Mouse (Mus musculus): ENCODE results near the gene Cul4a.

Gene Cul4a

DNA sequence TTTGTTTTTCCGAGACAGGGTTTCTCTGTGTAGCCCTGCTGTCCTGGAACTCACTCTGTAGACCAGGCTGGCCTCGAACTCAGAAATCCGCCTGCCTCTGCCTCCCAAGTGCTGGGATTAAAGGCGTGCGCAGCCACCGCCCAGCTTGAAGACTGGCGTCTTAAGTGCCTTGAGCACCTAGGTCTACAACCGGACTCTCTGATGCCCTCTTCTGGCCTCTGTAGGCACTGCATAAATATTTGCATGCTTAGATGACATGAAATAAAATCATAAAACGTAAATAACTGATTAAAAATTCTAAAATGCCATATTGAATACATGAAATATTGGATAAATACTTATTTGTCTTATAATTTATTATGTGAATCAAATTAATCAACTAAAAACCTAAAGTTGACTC lies 26.8 kb downstream of the Cul4a start:
- in situ Hi-C loops (cut with MboI, MseI): loop anchor here in 1 of 2 experiments (5.0 kb wide), 1 partner anchor 155 kb away; no protein-coding TSS in a partner anchor

DNA sequence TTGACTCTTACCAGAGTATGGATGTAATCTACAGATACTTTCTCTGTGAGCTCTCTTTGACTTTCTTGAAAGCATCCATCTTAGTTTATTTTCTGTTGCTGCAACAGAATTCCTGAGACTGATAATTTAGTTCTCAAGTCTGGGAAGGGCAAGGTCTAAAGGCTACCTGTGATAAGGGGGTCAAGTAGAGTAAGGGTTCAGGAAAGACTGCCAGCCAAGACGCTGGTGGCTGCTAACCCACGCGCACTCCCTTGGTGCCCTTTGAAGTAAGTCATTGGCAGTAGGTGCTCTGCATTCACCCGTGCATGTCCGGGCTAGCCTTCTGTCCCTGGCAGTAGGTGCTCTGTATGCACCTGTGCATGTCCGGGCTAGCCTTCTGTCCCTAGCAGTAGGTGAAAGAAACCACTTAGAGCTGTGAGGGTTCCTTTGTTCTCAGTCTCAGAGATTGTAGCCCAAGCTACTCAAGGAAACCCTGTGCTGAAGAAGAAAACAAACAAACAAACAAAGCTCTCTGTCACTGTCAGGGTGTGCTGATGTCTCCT lies 34.3 kb downstream of the Cul4a start:
- in situ Hi-C loops (cut with MboI, MseI): no loop called here

DNA sequence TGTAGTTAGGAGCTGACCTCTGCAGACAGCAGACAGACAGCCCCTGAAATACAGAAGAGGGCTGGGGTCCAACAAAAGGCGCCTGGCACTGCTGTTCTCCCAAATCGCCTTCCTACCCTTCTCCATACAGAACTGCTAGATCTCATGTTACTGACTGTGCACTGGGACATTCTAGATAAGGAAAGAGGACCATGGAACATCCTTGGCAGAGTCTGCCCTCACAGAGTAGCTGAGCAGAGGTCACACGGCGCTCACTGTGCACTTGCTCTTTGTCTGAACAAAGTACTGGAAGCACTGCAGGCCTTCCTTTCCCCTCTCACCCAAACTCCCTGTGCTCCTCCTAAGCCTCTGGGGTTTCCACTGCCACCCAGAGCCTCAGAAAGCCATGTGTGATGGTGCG lies 36.3 kb downstream of the Cul4a start:
- in situ Hi-C loops (cut with MboI, MseI): no loop called here

DNA sequence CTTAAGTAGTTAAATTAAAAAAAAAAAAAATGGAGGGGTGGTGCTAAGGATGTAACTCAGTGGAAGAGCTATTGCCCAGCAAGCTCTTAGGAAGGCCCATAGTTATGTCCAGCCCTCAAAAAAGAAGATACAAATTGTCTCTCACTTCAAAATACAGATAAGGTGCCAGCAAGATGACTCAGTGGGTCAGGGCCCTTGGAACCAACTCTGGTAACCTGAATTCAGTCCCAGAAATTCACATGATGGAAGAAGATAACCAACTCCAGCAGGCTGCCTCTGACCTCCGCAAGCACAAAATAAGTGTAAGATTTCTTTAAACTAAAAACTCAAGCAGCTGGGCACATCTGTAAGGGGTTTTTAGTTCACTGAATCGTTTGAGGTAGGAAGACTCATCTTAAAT lies 43.1 kb downstream of the Cul4a start:
- in situ Hi-C loops (cut with MboI, MseI): no loop called here

DNA sequence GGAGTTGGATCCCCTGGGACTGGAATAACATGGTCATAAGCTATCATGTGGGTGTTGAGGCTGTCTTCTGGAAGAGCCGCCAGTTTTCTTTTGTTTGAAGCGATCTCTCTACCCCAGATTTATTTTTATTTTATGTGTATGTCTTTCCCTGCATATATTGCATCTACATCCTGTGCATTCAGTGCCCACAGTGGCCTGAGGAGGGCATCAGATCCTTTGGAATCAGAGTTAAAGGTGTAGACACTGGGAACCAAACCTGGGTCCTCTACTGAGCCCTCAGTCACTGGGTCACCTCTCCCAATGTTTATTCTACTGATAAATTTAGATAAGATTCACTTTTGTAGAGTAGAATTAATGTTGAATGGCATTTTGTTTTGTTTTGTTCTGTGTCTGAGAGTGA lies 43.9 kb downstream of the Cul4a start:
- in situ Hi-C loops (cut with MboI, MseI): no loop called here

DNA sequence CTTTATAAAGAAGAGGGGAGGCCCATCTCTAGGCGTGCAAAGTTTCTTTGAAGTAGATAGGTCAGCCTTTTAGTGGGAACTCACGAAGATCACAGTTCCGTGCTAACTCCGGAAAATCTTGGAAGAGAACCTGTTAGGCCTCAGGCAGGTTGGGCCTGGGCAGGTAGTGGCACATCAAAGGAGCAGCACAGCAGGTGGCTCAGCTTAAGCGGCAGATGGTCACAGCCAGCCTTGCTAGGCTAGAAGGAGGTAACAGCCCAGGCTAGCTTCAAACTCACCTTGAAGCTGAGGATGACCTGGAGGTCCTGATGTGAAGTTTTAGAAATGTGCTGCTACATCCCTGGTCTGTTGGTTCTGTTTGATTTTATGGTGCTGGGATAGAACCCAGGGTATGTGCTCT lies 44.4 kb downstream of the Cul4a start:
- in situ Hi-C loops (cut with MboI, MseI): loop anchor here in 1 of 2 experiments (5.0 kb wide), 1 partner anchor 67 kb away; no protein-coding TSS in a partner anchor

DNA sequence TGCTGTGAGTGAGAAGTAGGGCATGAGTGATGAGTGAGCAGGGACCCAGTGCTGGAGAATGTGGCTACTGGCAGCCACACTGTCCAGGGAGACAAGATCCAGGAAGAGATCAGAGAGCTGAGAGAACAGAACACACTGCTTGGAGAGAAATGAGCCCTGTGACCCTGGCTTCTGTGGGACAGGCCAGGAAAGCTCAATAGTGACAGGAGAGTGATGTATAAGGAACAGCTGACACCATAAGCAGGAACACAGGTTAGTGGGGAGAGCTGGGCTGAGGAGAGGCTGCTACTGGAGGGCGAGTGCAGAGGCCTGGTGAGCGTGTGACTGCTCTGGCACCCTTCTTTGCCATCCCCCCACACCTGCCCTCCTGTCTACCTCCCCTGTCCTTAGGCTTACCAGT lies 45.5 kb downstream of the Cul4a start:
- in situ Hi-C loops (cut with MboI, MseI): loop anchor here in 1 of 2 experiments (5.0 kb wide), 1 partner anchor 66 kb away; no protein-coding TSS in a partner anchor

DNA sequence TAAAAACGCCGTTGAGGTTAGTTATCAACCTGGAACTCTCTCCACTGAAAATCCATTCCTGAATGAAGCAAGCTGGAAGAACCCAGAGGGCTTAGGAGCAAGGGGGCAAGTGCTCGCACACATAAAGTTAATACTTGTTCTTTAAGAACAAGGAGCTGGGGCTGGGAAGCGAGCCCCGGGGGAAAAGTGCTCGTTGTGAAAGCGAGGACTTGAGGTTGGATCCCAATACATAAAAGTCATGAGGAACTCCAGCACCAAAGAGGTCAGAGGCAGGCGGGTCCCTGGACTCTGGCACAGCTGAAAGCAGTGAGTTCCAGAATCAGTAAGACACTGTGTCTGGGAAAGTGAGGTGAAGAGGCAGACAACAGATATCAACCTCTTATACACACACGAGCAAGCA lies 48.7 kb downstream of the Cul4a start:
- in situ Hi-C loops (cut with MboI, MseI): loop anchor here in 1 of 2 experiments (5.0 kb wide), 1 partner anchor 63 kb away; no protein-coding TSS in a partner anchor

DNA sequence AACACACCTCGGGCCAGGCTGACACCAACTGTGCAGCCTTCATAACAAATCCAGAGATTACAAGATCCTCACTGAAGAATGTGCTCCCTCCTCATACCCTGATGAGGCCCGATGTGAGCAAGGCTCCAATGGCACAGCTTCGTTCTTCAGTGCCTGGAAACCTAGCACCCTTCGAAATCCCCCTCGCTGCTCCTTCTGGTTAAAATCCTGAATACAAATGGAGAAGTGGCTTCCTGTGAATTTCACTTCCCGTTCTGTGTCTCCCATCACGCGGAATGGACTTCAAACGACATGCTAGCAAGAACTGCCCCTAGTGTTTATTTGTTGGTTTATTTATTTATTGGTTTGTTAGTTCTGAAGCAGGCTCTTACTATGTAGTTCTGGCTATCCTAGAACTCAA lies 49.9 kb downstream of the Cul4a start:
- in situ Hi-C loops (cut with MboI, MseI): no loop called here

DNA sequence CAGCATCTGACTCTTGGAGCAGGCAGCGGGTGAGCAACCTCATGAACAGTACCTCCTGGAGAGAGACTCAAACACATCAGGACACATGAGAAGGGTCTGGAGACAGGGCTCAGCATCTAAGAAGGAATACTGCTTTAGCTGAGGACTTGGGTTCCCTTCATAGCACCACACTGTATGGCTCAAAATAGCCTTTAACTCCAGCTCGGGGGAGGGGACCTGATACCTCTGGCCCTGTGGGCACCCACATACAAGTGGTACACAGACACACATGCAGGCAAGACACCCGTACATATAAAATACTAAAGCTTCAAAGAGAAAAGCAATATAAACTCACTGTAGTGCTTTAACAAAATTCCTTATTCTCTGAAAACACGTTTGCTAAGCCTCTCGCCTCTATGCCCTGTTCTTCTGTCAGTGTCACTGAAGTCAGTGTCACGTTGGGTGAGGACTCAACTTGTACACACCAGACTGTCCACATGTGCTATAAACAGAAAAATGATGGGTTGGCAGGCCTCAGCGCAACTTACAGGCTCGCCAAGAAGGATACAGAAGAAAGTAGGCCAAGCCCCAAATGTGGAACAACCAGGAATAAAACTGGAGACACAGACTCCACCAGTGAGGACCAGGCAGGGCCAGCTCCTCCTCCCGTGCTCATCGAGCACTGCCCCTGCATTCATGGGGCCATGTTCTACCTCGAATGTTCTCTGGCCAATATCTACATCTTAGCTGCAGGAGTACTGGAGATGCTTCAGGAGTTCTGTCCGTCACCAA lies 51.1 kb downstream of the Cul4a start:
- in situ Hi-C loops (cut with MboI, MseI): no loop called here

DNA sequence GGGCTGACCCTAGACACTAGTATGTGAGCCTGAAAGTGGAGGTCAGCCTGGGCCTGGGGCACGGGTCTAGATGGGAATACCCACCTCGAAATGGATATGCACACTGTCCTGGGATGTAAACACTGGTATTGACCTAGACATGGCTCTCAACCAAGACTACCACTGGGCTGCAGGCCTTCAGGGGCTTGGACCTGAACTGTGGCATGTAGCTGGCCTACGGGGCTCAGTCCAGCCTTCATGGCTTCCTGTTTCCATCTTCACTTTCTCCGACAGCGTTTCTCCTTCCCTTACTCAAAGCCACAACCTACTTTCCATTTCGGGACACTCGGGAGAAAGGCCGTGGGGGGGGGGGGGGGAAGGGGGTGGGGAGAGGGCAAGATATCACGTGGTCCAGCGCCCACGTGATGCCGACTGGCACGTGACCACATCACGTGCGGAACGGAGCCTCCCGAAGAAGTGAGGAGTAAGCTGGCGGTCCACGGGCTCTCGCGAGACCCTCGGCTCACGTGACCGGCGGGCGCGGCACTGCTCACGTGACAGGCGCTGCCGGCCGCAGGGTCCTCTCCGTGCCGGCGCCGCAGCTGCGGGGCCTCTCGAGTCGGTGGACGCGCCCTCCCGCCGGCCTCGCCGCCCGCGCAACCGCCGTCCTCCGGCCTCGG lies 53.4 kb downstream of the Cul4a start, which contains the start of gene Lamp1:
TSS of gene Lamp1 (plus strand) at position 444 of the 659 bp plus-strand sequence.
- in situ Hi-C loops (cut with MboI, MseI): no loop called here

DNA sequence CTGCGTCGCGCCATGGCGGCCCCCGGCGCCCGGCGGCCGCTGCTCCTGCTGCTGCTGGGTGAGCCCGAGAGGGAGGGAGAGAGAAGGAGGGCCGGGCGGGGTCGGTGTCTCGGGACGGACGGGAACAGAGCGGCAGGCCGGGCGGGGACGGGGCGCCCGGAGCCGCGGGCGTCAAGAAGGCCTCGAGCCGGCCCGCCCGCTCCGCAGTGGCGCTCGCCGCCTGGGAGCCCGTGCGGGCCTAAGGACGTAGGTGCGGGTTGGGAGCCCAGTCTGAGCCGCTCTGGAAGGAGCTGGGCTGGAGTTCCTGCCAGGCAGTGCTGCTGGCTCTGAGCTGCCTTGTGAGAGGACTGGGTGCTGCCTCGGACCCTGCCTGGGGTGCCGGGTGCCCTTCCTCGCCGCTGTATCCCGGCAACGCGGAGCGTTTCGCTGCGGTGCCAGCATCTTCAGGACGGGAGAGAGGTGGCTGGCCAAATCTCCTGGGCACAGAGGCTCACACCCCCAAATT lies 54.0 kb downstream of the Cul4a start:
- in situ Hi-C loops (cut with MboI, MseI): no loop called here

DNA sequence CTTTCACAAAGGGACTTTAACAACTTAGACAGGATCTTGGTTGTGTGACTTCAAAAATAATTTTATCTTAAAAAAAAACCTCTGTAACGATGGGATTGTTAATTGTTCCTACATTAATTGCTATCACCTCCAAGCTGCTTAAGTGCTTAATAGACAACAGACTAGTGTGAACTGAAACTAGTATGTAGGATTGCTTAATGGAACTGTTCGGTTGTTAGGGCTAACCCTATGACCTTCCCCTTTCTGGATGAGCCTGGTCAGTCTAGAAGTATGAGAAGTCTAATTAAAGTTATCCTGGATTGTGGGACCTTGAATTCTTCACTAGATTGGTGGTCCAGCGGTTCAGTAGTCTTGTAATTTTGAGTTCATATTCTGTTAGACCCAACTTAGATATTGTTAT lies 55.3 kb downstream of the Cul4a start:
- in situ Hi-C loops (cut with MboI, MseI): loop anchor here in 1 of 2 experiments (5.0 kb wide), 1 partner anchor 52 kb away; no protein-coding TSS in a partner anchor

DNA sequence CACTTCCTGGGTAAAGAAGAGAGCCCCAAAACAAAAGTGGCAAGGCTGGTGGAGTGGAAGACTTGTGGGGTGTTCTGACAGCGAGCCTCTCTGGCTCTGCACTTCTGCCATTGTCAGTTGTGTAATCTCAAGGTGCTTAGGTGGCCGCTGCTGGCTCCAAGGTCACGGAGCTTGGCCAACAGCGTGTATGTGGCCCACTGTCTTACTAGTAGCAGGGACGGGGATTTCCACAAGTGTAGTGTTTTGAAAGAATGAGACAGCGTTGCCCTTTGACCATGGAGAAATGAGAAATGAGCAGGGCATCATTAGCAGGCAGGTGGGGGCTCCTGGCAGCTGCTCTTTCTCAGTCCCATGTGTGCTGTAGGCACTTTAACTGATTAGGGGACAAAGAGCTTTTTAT lies 56.7 kb downstream of the Cul4a start:
- in situ Hi-C loops (cut with MboI, MseI): loop anchor here in 1 of 2 experiments (5.0 kb wide), 1 partner anchor 50 kb away; no protein-coding TSS in a partner anchor

DNA sequence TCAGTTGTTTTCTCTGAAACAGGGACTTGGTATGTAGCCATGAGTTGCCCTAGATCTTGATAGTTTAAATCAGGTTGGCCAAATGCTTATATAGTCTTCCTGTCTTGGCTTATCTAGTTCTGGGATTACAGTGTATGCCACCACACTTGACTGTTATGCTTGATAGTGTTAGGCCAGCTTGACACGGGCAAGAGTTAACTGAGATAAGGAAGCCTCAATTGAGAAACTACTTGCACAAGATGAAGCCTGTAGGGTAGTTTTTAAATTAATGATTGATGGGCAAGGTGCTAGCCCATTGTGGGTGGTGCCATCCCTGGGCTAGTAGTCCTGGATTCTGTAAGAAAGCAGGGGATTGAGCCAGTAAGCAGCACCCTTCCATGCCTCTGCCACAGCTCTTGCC lies 58.1 kb downstream of the Cul4a start:
- in situ Hi-C loops (cut with MboI, MseI): loop anchor here in 1 of 2 experiments (5.0 kb wide), 1 partner anchor 49 kb away; no protein-coding TSS in a partner anchor

DNA sequence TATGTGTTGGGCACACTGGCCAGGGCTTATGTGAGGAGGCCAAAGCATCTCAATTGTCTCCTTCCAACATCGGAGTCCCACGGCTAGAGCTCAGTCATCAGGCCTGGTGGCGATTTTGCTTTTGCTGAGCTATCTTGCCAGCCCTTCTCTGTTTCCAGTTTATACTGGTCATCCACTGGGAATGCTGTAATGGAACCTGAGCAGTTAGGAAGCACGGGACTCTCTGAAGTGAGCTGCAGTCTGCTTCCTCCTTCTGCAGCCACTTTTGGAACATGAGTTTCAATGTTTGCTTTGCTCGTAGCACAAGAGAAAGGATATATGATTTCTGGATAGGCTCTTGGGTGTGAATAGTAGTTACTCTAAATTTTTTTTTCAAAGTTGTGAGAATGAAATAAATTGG lies 58.9 kb downstream of the Cul4a start:
- in situ Hi-C loops (cut with MboI, MseI): loop anchor here in 1 of 2 experiments (5.0 kb wide), 1 partner anchor 48 kb away; no protein-coding TSS in a partner anchor

DNA sequence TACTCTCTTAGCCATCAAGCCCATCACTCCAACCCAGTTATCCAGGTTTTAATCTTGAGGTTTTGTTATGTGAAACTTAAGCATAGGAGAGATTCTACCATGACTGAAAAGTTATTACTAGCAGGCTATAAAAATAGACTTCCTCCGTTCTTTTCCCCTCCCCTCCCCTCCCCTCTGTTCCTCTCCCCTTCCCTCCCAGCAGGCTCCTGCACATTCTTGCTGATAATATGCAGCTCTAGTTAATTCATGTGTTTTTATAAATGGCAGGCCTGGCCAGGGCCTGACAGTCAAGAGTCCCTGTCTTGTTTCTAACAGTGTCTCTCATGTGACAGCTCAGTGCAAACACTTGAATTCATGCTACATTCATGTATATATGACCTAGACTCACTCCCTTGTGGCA lies 65.1 kb downstream of the Cul4a start:
- in situ Hi-C loops (cut with MboI, MseI): no loop called here

DNA sequence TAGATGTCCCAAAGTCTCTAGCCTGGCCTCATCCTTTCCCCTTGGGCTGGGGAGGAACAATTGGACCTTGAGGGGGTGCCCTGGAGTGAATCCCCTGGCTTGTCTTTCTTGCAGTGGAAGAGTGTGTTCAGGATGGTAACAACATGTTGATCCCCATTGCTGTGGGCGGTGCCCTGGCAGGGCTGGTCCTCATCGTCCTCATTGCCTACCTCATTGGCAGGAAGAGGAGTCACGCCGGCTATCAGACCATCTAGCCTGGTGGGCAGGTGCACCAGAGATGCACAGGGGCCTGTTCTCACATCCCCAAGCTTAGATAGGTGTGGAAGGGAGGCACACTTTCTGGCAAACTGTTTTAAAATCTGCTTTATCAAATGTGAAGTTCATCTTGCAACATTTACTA lies 68.9 kb downstream of the Cul4a start:
- in situ Hi-C loops (cut with MboI, MseI): no loop called here

DNA sequence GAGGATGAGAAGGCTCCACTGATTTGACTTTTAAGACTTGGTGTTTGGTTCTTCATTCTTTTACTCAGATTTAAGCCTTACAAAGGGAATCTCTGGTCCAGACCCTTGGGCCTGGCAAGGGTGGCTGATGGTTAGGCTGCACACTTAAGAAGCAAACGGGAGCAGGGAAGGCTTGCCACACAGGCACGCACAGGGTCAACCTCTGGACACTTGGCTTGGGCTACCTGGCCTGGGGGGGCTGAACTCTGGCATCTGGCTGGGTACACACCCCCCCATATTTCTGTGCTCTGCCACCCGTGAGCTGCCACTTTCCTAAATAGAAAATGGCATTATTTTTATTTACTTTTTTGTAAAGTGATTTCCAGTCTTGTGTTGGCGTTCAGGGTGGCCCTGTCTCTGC lies 69.4 kb downstream of the Cul4a start:
- in situ Hi-C loops (cut with MboI, MseI): no loop called here

DNA sequence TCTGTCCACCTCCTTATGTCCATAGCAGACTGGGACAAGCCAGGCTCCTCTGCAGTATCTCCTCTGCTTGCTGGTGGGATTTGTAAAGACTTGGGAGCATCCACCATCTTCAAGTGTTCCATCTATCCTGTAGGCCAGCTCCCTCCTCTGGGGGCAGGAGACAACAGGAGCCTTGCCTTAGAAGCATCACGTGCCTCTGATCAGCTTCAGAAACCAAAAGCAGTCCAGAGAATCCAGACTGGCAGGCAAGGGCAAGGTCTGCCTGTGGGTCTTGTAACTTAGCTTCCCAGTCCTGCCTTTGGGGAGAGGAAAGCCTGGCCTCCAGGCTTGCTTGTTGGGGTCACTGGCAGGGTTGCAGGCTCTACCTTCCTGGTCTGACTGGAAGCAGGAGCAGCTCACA lies 70.2 kb downstream of the Cul4a start:
- in situ Hi-C loops (cut with MboI, MseI): no loop called here

DNA sequence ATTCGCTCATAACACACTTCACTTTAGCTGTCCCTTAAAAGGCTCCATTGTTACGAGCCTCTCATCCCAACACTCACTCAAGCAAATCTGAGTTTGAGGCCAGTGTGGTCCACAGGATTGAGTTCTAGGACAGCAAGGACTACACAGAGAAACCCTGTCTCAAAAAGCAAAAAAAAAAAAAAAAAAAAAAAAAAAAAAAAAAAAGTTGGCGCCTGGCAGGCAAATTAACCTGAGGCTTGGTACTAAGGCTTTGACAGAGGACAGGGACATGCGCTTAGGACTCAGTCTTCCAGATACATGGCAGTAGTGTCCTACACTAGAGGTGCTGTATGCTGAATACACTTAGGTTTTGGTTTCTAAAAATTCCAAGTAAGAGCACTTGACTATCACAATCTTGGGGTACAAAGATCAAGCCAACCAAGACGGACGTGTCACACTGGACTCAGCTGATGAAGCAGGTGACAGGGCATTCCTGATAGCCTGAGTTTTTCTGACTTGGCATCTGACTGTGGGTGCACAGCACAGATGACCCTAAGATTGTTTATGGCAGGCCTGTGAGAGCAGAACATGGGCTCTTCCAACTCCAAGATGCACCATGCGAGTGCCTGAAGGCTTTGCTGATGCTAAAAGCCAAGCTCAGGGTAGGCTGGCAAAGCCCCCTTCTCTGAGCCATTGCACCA lies 71.9 kb downstream of the Cul4a start:
- in situ Hi-C loops (cut with MboI, MseI): no loop called here

DNA sequence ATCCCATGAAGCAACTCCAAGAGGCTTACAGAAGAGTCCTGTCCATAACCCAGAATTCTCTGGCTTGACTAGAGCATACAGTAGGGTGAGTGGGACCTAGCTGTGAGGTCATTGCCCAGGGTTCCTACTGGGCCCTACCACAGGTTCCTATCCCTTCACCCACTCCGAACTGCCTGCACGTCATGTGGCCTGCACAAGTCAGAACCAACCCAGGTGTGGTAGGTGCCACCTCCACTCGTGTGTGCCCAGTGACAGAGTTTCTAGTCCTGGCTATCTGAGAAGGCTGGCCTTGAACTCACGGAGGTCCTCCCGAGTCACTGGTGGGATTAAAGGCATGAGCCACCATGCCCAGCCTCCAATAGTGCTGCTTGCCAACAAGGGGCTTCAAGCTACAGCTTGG lies 72.7 kb downstream of the Cul4a start:
- in situ Hi-C loops (cut with MboI, MseI): no loop called here

Data from T-helper 17 cell (primary cell).